Mouse (Mus musculus) cerebellum, adult 2 months (tissue): Measurements from ENCODE around the gene Rasl10b.

Experiments
- CTCF ChIP-seq: fragments of 200-500 bp; IDR thresholded peaks from 2 replicates; pipeline ENCODE4 v1.5.1; 2011; ENCODE audit warnings: low read depth, mild to moderate bottlenecking, control low read depth, low read length, moderate library complexity, borderline replicate concordance; ENCODE audit not compliant: insufficient read depth
- POLR2A ChIP-seq: fragments of 200-500 bp; IDR thresholded peaks from 2 replicates; pipeline ENCODE4 v1.6.1; 2011; ENCODE audit warnings: low read length, control low read depth, borderline replicate concordance; ENCODE audit not compliant: insufficient read depth

DNA sequence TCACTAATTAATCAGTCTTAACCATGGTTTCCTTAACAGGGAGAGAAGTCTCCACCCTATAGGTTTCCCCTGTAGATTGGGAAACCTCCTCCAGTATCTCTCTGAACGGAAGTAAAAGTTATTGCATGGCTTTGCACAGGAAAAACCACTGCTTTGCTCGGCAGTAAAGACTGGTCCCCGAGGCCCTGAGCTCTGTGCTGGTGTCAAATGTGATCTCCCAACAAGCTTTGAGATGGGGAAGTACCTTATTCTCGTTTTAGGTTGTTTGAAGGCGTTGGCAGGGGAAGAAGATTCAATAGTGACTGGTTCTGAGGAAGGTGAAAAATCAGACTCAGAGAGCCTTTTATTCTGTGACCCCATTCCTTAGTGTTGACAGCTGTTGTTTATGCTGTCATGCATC lies 10.2 kb upstream of the Rasl10b start:
- TF ChIP-seq CTCF = no peak
- no peak for TF ChIP-seq POLR2A
